Mouse (Mus musculus): ENCODE data around the gene Sycp2. TPM values are rescaled to one million over a fixed set of nuclear protein-coding genes. Genes with fewer than 3 reads are reported as not detected.

Sycp2 gene
- polyA plus RNA-seq, 1 experiment from 2014 or later: 0.02 TPM

GRCm38 (mm10) chr2:178313539-178313938, 93.9 kb downstream of the Sycp2 start:
- DNase-seq (ENCODE audit: low spot score) (no peak), ATAC-seq (ENCODE audit: low FRiP score, low TSS enrichment) (no peak)
- Histone ChIP-seq H3K4me3 (ENCODE audit: low read depth, low read length) (no peak overlapping the region), H3K27me3 (ENCODE audit: control insufficient read depth, insufficient read depth, low read length) (no peaks in the 10 kb centered on the region), H3K4me2 (replicated peaks; ENCODE audit: low read depth) (no peak overlapping the region), H3K9ac (ENCODE audit: low read length) (no peak overlapping the region), H3K4me1 (replicated peaks; ENCODE audit: control insufficient read depth, insufficient read depth) (no peaks in the 10 kb centered on the region), H3K9me3 (ENCODE audit: control insufficient read depth, low read length) (no peaks in the 10 kb centered on the region), H3K27ac (replicated peaks) (no peak overlapping the region), H3K36me3 (ENCODE audit: control insufficient read depth, insufficient read depth, low read length) (no peaks in the 10 kb centered on the region)
- WGBS: 55% methylated on average over 7 of the region's 7 CpGs
- TF ChIP-seq CTCF (IDR thresholded peaks at IDR 0.05; ENCODE audit: low read depth): no peak
- TF ChIP-seq EP300 (optimal IDR thresholded peaks at IDR 0.05): no peak

GRCm38 (mm10) chr2:178304669-178305068, 102.8 kb downstream of the Sycp2 start:
- H3K9ac ChIP-seq (ENCODE audit: low read length): no peak overlapping the region
- H3K27ac ChIP-seq (replicated peaks): no peak overlapping the region
- H3K4me1 ChIP-seq (replicated peaks; ENCODE audit: control insufficient read depth, insufficient read depth): no peaks in the 10 kb centered on the region
- no peak for TF ChIP-seq EP300 (optimal IDR thresholded peaks at IDR 0.05)
- no peak for TF ChIP-seq CTCF (IDR thresholded peaks at IDR 0.05; ENCODE audit: low read depth)
- DNase-seq (ENCODE audit: low spot score): no peak
- H3K36me3 ChIP-seq (ENCODE audit: control insufficient read depth, insufficient read depth, low read length): no peaks in the 10 kb centered on the region
- no peaks in the 10 kb centered on the region for H3K9me3 ChIP-seq (ENCODE audit: control insufficient read depth, low read length)
- no peak overlapping the region for H3K4me3 ChIP-seq (ENCODE audit: low read depth, low read length)
- H3K4me2 ChIP-seq (replicated peaks; ENCODE audit: low read depth): no peak overlapping the region
- ATAC-seq (ENCODE audit: low FRiP score, low TSS enrichment): no peak
- H3K27me3 ChIP-seq (ENCODE audit: control insufficient read depth, insufficient read depth, low read length): no peaks in the 10 kb centered on the region
- 77% methylated on average over 6 of the region's 6 CpGs for WGBS

GRCm38 (mm10) chr2:178304188-178304529, 103.3 kb downstream of the Sycp2 start:
- H3K9ac ChIP-seq (ENCODE audit: low read length): no peak overlapping the region
- no peak for ATAC-seq (ENCODE audit: low FRiP score, low TSS enrichment)
- H3K27ac ChIP-seq (replicated peaks): no peak overlapping the region
- H3K4me1 ChIP-seq (replicated peaks; ENCODE audit: control insufficient read depth, insufficient read depth): no peaks in the 10 kb centered on the region
- no peaks in the 10 kb centered on the region for H3K36me3 ChIP-seq (ENCODE audit: control insufficient read depth, insufficient read depth, low read length)
- no peak for DNase-seq (ENCODE audit: low spot score)
- H3K4me2 ChIP-seq (replicated peaks; ENCODE audit: low read depth): no peak overlapping the region
- no peak overlapping the region for H3K4me3 ChIP-seq (ENCODE audit: low read depth, low read length)
- no peaks in the 10 kb centered on the region for H3K9me3 ChIP-seq (ENCODE audit: control insufficient read depth, low read length)
- 31% methylated on average over 1 of the region's 1 CpGs for WGBS
- no peaks in the 10 kb centered on the region for H3K27me3 ChIP-seq (ENCODE audit: control insufficient read depth, insufficient read depth, low read length)
- TF ChIP-seq CTCF (IDR thresholded peaks at IDR 0.05; ENCODE audit: low read depth) (no peak), EP300 (optimal IDR thresholded peaks at IDR 0.05) (no peak)

GRCm38 (mm10) chr2:178303453-178304187, 103.9 kb downstream of the Sycp2 start:
- no peak for TF ChIP-seq CTCF (IDR thresholded peaks at IDR 0.05; ENCODE audit: low read depth)
- H3K27me3 ChIP-seq (ENCODE audit: control insufficient read depth, insufficient read depth, low read length): no peaks in the 10 kb centered on the region
- H3K36me3 ChIP-seq (ENCODE audit: control insufficient read depth, insufficient read depth, low read length): no peaks in the 10 kb centered on the region
- no peak overlapping the region for H3K4me2 ChIP-seq (replicated peaks; ENCODE audit: low read depth)
- ATAC-seq (ENCODE audit: low FRiP score, low TSS enrichment) (no peak), DNase-seq (ENCODE audit: low spot score) (no peak)
- 65% methylated on average over 8 of the region's 8 CpGs for WGBS
- H3K9me3 ChIP-seq (ENCODE audit: control insufficient read depth, low read length): no peaks in the 10 kb centered on the region
- H3K9ac ChIP-seq (ENCODE audit: low read length): no peak overlapping the region
- H3K27ac ChIP-seq (replicated peaks): no peak overlapping the region
- H3K4me1 ChIP-seq (replicated peaks; ENCODE audit: control insufficient read depth, insufficient read depth): no peaks in the 10 kb centered on the region
- no peak overlapping the region for H3K4me3 ChIP-seq (ENCODE audit: low read depth, low read length)

Other genes with a start within 250 kb of the Sycp2 start
- gene Ppp1r3d, start 6.8 kb upstream of the Sycp2 start, polyA plus RNA-seq (2015; fragmentation: Nextera tagmentation; extraction: Ambion mirVana): 2.8 and 3.3 TPM in 2 replicates
- 2.9 and 3.6 TPM in 2 replicates for gene Fam217b, start 6.8 kb upstream of the Sycp2 start, polyA plus RNA-seq (2015; fragmentation: Nextera tagmentation; extraction: Ambion mirVana)
- 0.38 and 0.39 TPM in 2 replicates for gene Cdh26, start 22.8 kb upstream of the Sycp2 start, polyA plus RNA-seq (2015; fragmentation: Nextera tagmentation; extraction: Ambion mirVana)

All from stomach, postnatal 0 days (tissue).